Mouse (Mus musculus): ENCODE measurements around the gene Kcnj3.
"Not testable (repeated sequence)": the region's sequence is repeated elsewhere in the genome, so short reads cannot be mapped to it uniquely, and the experiment has no call there.

Kcnj3 gene

DNA sequence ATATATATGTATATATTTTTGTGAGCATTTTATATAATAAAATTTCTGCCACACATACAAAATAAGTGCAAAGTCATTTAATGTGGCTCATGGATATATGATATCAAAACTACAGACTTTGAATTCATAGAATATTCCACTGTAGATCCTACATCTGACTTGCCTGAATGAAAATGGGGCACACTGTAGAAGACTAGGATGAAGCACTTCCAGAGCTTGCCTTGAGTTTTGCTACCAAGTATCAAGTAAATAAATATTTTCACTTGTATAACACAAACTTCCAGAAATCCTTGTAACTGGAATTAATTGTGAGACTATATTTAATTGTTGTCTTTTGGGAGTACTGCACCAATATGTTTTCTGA, 44.8 kb downstream of the Kcnj3 start:
- Histone ChIP-seq H3K9me3 (ENCODE audit: low read length) (no peaks in the 10 kb centered on the region), H3K27me3 (ENCODE audit: insufficient read depth, low read length) (no peaks in the 10 kb centered on the region), H3K4me3 (replicated peaks; ENCODE audit: low read length) (no peak overlapping the region), H3K4me1 (replicated peaks; ENCODE audit: low read depth, low read length) (no peaks in the 10 kb centered on the region), H3K36me3 (ENCODE audit: insufficient read depth, low read length) (no peaks in the 10 kb centered on the region)
- TF ChIP-seq NANOG (IDR thresholded peaks at IDR 0.05; ENCODE audit: borderline replicate concordance, low read length), result no peak
- TF ChIP-seq CTCF (conservative IDR thresholded peaks at IDR 0.05; ENCODE audit: low read length), result no peak
- TF ChIP-seq POU5F1 (IDR thresholded peaks at IDR 0.05; ENCODE audit: borderline replicate concordance, low read length), result no peak

DNA sequence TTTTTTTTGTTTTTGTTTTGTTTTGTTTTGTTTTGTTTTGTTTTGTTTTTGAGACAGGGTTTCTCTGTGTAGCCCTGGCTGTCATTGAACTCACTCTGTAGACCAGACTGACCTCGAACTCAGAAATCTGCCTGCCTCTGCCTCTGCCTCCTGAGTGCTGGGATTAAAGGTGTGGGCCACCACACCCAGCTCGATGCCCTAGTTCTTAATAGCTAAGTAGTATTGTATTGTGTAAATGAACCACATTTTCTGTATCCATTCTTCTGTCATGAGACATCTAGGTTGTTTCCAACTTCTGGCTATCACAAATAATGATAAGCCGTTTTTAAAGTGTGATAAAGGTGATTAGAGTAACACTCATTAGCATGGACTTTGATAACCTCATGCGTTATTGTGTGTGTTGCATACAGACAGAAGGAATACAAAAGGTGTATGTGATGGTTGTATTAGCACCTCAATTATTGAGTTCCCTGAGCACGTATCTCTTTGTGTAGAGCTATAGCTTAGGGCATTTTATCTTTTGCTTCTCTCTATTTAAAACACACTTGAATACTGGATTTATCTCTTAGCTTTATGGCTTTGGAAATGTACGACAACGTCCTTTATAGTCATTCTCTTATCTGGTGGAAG, 49.8 kb downstream of the Kcnj3 start:
- H3K27me3 ChIP-seq (ENCODE audit: insufficient read depth, low read length); H3K4me3 ChIP-seq (replicated peaks; ENCODE audit: low read length); H3K9me3 ChIP-seq (ENCODE audit: low read length): not testable (repeated sequence)

DNA sequence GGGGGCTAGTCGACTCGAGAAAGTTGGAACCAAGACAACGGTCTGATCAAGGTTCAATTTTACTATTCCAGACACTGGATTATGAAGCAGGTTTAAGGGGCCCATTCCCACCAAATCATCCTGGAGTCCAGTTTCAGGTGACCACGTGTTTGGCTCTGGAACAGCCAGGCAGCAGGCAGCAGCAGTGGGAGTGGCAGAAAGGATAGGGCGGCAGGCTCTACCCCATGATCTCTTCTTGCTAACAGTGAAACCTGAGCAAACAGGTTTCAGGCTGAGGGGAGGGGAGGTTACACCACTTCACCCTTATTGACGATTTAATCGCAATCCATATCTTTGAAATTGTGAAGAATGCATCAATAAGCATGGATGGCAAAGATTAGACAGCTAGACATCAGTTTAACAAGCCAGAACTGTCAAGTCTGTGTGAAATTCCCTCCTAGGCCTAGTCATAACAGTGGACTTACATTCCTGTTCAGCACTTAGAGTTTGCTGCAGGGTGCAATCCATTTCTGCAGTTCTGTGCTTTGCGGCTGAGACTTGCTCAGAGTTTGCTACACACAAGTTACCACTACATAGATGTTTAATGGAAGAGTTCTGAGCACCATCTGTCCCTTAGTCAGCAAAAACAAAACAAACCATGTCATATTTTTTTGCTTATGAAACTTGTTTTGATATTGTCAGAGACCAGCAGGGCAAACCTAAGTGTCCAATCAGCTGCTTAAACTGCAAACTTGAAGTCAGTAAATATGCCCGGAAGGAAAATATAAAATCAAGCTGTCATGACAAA, 67.8 kb downstream of the Kcnj3 start:
- TF ChIP-seq CTCF (conservative IDR thresholded peaks at IDR 0.05; ENCODE audit: low read length) (no peak), POU5F1 (IDR thresholded peaks at IDR 0.05; ENCODE audit: borderline replicate concordance, low read length) (no peak), NANOG (IDR thresholded peaks at IDR 0.05; ENCODE audit: borderline replicate concordance, low read length) (no peak)
- Histone ChIP-seq H3K4me1 (replicated peaks; ENCODE audit: low read depth, low read length) (no peaks in the 10 kb centered on the region), H3K4me3 (replicated peaks; ENCODE audit: low read length) (no peak overlapping the region), H3K9me3 (ENCODE audit: low read length) (no peaks in the 10 kb centered on the region), H3K36me3 (ENCODE audit: insufficient read depth, low read length) (no peaks in the 10 kb centered on the region), H3K27me3 (ENCODE audit: insufficient read depth, low read length) (no peaks in the 10 kb centered on the region)

More for the DNA sequence above, 49.8 kb downstream of the Kcnj3 start:
- not testable (repeated sequence) for H3K36me3 ChIP-seq (ENCODE audit: insufficient read depth, low read length); H3K4me1 ChIP-seq (replicated peaks; ENCODE audit: low read depth, low read length)

DNA sequence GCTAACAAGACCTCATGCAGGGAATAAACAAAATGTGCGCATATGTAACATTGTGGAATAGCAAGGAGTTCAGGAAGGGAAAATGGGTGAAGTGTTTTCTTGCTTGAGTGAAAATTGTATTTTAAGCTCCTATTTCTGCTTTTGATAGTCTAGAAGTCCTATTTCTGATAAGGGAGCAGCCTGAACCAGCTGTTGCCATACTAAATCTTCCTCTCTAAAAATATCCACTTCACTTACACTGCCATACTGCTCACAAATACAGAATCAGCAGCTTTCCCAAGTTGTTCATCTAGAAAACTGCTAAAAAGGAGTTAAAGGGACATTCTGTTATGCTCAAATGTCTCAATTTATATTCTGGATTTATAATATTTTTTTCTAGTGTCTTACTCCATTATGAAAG, 69.9 kb downstream of the Kcnj3 start:
- TF ChIP-seq CTCF (conservative IDR thresholded peaks at IDR 0.05; ENCODE audit: low read length) (no peak), POU5F1 (IDR thresholded peaks at IDR 0.05; ENCODE audit: borderline replicate concordance, low read length) (no peak)
- no peak overlapping the region for H3K4me3 ChIP-seq (replicated peaks; ENCODE audit: low read length)
- no peaks in the 10 kb centered on the region for H3K9me3 ChIP-seq (ENCODE audit: low read length)
- H3K4me1 ChIP-seq (replicated peaks; ENCODE audit: low read depth, low read length), result no peaks in the 10 kb centered on the region
- H3K36me3 ChIP-seq (ENCODE audit: insufficient read depth, low read length), result no peaks in the 10 kb centered on the region
- H3K27me3 ChIP-seq (ENCODE audit: insufficient read depth, low read length), result no peaks in the 10 kb centered on the region

DNA sequence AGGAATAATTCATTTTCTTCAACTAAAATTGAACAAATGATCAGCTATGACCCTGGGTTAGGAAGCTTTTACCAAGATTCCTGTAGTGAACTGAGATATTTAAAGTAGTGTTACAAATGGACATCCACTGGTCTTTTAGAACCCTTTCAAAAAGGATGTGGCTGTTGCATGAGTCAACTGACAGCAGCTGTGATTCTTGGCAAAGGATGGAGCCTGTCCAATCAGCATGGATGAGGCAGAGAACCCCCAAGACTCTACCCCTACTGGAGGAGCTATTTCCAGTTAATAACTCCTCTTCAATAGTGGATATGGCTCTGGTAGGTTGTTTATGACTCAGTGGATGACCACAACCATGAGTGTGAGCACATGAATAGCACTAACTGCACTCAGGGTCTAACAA, 81.5 kb downstream of the Kcnj3 start:
- no peak for TF ChIP-seq POU5F1 (IDR thresholded peaks at IDR 0.05; ENCODE audit: borderline replicate concordance, low read length)
- TF ChIP-seq NANOG (IDR thresholded peaks at IDR 0.05; ENCODE audit: borderline replicate concordance, low read length), result no peak
- no peak for TF ChIP-seq CTCF (conservative IDR thresholded peaks at IDR 0.05; ENCODE audit: low read length)
- Histone ChIP-seq H3K9me3 (ENCODE audit: low read length) (no peaks in the 10 kb centered on the region), H3K27me3 (ENCODE audit: insufficient read depth, low read length) (no peaks in the 10 kb centered on the region), H3K4me1 (replicated peaks; ENCODE audit: low read depth, low read length) (no peaks in the 10 kb centered on the region), H3K36me3 (ENCODE audit: insufficient read depth, low read length) (no peaks in the 10 kb centered on the region), H3K4me3 (replicated peaks; ENCODE audit: low read length) (no peak overlapping the region)

DNA sequence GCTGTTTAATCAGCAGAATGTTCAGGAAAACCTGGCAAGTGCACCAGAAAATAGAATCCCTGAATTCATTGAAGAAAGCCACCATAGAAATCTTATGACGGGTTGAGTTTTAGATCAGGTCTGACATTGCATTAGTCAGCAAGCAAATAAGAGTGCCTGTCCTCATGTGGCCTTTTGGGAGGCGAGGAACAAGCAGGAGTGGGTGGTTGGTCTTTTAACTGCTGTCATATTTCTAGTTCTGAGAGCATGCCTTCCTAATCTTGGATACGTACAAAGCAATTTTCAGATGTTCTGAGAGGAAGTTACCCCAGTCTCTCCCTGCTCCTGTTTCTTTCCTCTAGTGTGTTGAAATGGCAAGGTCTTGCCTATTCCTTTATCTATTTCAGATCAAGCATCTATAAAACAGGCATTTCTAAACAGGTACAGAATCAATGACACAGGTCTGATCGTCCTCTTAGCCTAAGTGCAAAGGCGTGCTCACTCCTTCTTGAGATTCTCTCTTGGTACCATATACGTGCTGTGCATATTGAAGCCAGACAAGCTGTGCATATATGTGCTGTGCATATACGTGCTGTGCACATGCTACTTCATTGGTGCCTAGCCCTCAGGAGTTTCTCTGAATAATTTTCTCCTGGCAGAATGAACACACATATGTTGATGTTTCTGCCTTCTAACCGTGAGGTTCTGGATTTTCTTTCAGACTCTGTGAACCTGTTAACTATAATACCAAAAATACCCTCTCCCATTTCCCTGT, 97.1 kb downstream of the Kcnj3 start:
- no peak for TF ChIP-seq POU5F1 (IDR thresholded peaks at IDR 0.05; ENCODE audit: borderline replicate concordance, low read length)
- TF ChIP-seq NANOG (IDR thresholded peaks at IDR 0.05; ENCODE audit: borderline replicate concordance, low read length), result no peak
- no peak for TF ChIP-seq CTCF (conservative IDR thresholded peaks at IDR 0.05; ENCODE audit: low read length)
- H3K4me1 ChIP-seq (replicated peaks; ENCODE audit: low read depth, low read length), result no peaks in the 10 kb centered on the region
- H3K27me3 ChIP-seq (ENCODE audit: insufficient read depth, low read length), result no peaks in the 10 kb centered on the region
- no peak overlapping the region for H3K4me3 ChIP-seq (replicated peaks; ENCODE audit: low read length)
- H3K36me3 ChIP-seq (ENCODE audit: insufficient read depth, low read length), result no peaks in the 10 kb centered on the region
- H3K9me3 ChIP-seq (ENCODE audit: low read length), result no peaks in the 10 kb centered on the region

DNA sequence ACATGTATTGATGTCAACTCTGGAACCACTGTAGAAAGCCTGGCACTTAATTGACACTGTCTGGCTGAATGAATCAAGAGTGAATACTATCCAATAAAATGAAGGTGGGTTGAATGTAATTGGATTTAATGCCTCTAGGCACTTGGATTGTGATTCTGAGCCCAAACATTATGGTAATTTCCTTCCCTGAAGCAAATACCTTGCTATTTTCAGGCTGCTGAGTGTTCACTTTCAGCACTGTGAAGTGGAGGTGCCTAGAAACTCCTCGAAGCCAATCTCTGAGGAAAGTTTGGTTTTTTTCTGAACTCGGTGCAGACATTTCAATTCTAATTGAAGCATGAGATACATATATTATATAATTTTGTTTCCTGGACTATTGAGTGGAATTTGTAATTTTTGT, 99.2 kb downstream of the Kcnj3 start:
- Histone ChIP-seq H3K27me3 (ENCODE audit: insufficient read depth, low read length) (no peaks in the 10 kb centered on the region), H3K4me1 (replicated peaks; ENCODE audit: low read depth, low read length) (no peaks in the 10 kb centered on the region), H3K9me3 (ENCODE audit: low read length) (no peaks in the 10 kb centered on the region), H3K36me3 (ENCODE audit: insufficient read depth, low read length) (no peaks in the 10 kb centered on the region), H3K4me3 (replicated peaks; ENCODE audit: low read length) (no peak overlapping the region)
- TF ChIP-seq NANOG (IDR thresholded peaks at IDR 0.05; ENCODE audit: borderline replicate concordance, low read length), result no peak
- TF ChIP-seq CTCF (conservative IDR thresholded peaks at IDR 0.05; ENCODE audit: low read length), result no peak
- TF ChIP-seq POU5F1 (IDR thresholded peaks at IDR 0.05; ENCODE audit: borderline replicate concordance, low read length), result no peak

DNA sequence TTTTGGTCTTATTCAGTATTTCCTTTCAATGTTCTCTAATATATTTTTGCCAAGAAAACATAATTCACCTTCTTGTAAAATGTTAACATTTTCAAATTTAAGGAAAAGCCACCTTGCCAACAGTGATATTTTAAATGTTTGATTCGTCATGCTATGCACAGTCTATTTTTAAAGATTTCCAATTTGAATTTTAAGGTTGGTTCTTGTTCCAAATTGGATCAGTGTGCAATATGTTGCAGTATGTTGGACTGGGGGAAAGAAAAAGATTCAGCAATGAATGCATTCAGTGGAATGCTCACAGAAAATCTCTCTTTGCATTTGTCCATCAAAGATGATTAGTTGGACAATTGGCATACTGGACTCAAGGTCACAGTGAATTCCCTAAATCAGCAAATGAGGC, 99.7 kb downstream of the Kcnj3 start:
- Histone ChIP-seq H3K36me3 (ENCODE audit: insufficient read depth, low read length) (no peaks in the 10 kb centered on the region), H3K27me3 (ENCODE audit: insufficient read depth, low read length) (no peaks in the 10 kb centered on the region), H3K9me3 (ENCODE audit: low read length) (no peaks in the 10 kb centered on the region), H3K4me1 (replicated peaks; ENCODE audit: low read depth, low read length) (no peaks in the 10 kb centered on the region), H3K4me3 (replicated peaks; ENCODE audit: low read length) (no peak overlapping the region)
- TF ChIP-seq NANOG (IDR thresholded peaks at IDR 0.05; ENCODE audit: borderline replicate concordance, low read length) (no peak), POU5F1 (IDR thresholded peaks at IDR 0.05; ENCODE audit: borderline replicate concordance, low read length) (no peak), CTCF (conservative IDR thresholded peaks at IDR 0.05; ENCODE audit: low read length) (no peak)
